Mouse (Mus musculus): ENCODE measurements around the gene B3gnt9.

B3gnt9 gene

DNA sequence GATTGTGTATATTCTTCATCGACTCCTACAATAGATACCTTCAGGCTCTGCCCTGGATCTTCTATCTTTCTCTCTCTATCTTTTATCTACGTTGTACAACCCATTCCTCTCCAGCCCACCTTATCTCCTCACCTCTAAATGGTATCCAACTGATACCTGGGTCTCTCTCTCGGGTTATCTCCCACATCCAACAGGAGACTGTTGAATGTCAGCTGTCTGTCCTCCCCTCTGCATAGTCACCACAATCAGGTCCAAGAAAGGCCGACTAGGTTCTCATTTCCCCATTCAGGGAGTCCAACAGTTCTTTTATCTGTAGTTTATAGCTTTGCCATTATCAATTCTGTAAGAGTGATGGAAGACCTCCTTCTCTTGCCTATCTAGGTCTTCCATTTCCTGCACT is 27.3 kb upstream of the B3gnt9 start:
- in situ Hi-C loops (cut with MboI, MseI): no loop called here

GRCm38 (mm10) chr8:105281821-105282220 is 26.9 kb upstream of the B3gnt9 start:
- in situ Hi-C loops (cut with MboI, MseI): no loop called here

DNA sequence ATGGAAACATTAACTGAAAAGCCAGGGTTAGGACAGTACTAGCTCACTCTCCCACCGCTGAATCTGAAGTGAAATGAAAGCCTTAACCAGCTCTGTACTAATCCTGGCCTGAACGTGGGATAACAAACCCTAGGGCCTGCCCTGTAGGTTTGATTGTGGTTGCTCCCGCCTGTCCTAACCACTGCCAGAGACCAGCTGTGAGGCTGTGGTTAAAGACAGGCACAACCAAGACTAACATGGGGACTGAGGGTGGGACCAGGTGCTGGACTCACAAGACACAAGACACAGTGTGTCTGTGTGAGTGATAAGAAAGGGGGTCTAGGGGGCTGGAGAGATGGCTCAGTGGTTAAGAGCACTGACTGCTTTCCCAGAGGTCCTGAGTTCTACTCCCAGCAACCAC is 25.6 kb upstream of the B3gnt9 start:
- in situ Hi-C loops (cut with MboI, MseI): no loop called here

DNA sequence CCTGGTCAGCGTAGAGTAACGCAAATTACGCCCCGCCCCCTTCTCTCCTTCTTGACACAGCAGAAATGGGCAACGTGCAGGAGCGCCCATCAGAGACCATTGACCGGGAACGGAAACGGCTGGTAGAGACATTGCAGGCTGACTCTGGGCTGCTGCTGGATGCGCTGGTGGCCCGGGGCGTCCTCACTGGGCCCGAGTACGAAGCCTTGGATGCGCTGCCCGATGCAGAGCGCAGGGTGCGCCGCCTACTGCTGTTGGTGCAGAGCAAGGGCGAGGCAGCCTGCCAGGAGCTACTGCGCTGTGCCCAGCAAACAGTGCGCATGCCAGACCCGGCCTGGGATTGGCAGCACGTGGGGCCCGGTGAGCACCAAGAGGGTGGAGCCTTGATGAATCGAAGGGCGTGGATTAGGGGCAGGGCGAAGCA is 24.0 kb upstream of the B3gnt9 start:
- in situ Hi-C loops (cut with MboI, MseI): no loop called here

- in situ Hi-C loops (cut with MboI, MseI): no loop called here
Measured at GRCm38 (mm10) chr8:105276292-105277120, 21.6 kb upstream of the B3gnt9 start.

DNA sequence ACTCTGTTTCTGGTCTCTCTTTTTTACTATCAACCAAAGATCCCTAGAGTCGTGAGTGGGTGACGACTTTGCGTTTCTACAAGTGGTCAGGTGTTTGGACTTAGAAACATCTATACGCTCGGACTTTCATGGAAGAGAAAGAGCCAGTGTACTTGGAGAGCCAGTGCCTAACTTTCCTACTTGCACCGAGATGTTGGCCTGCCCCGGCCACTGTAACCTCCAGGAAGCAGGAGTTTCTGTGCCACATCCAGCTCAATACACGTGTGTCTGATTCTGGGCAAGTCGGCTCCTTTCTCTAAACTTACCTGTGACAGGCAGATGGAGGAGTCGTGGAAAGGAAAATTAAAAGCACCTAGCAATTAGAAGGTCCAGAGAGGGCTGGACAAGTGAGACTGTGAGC is 20.9 kb upstream of the B3gnt9 start, which contains the start of gene Nol3:
Nol3 (plus strand) TSS at position 301 of the 400 bp plus-strand sequence.
- in situ Hi-C loops (cut with MboI, MseI): no loop called here

GRCm38 (mm10) chr8:105275387-105275786 is 20.4 kb upstream of the B3gnt9 start:
- in situ Hi-C loops (cut with MboI, MseI): no loop called here

DNA sequence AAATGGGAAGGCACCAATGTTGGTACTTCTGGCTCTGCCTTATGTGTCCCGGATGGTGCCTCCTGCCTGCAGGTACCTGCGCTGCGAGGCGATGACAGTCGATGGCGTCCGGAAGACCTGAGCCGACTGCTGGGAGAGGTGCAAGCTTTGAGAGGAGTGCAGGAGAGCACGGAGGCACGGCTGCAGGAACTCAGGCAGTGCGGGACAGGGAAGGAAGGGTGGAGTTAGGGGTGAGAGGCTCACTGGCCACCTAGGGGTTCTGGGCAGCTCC is 15.9 kb upstream of the B3gnt9 start:
- in situ Hi-C loops (cut with MboI, MseI): loop anchor here (25.0 kb wide), 1 partner anchor 634 kb away; the partner anchor contains the start of genes Ciao2b and Rrad

GRCm38 (mm10) chr8:105270101-105270915 is 15.4 kb upstream of the B3gnt9 start:
- in situ Hi-C loops (cut with MboI, MseI): loop anchor here (25.0 kb wide), 1 partner anchor 633 kb away; the partner anchor contains the start of genes Ciao2b and Rrad

GRCm38 (mm10) chr8:105269461-105269947 is 14.6 kb upstream of the B3gnt9 start, which contains the start of gene Hsf4:
TSS of gene Hsf4 (plus strand) at chr8:105269801.
- in situ Hi-C loops (cut with MboI, MseI): loop anchor here (25.0 kb wide), 1 partner anchor 632 kb away; the partner anchor contains the start of genes Ciao2b and Rrad

DNA sequence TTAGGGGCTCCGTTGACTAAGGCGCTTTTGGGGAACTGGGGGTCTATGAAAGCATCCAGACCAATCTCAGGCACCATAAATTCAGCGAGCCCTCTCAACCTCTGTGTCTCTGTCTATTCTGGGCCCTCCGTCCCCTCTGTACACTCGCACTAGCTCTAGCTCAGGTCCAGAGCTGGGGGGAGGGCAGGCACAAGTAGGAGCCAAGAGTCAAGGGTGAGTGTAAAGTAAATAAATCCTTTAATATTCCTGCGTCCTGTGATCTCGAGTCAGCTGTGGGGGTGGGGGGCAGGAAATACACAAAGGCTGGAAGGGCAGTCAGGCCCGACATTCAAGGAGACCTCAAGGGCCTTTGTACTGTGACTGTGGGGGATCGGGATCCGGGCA is 14.1 kb upstream of the B3gnt9 start:
- in situ Hi-C loops (cut with MboI, MseI): loop anchor here (25.0 kb wide), 1 partner anchor 632 kb away; the partner anchor contains the start of genes Ciao2b and Rrad

DNA sequence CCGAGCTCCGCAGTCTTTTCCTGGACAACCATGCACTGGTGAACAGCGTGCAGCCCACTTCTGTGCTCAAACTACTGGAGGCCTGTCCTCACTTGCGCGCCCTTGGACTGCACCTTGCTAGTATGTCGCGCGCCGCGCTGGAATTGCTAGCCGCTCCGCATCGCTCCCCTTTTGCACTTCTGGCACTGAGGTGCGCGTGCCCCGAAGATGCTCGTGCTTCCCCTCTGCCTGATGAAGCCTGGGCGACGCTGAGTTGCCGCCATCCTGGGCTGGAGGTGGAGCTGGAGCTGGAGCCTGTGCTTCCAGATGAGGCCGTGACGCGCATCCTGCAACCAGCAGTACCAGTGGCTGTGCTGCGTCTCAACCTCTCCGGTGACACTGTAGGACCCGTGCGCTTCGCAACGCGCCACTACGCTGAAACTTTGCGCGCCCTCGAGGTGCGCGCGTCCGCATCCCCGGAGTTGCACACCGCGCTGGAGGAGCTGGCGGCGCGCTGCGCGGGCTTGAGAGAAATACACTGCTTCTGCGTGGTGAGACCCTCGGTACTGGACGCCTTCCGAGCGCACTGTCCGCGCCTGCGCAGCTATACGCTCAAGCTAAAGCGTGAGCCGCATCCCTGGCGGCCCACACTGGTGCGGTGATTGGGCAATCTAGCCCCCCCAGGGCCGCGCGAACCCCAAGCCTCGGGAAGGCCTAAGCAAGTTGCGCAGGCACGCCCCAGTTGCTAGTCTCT is 13.6 kb upstream of the B3gnt9 start:
- in situ Hi-C loops (cut with MboI, MseI): loop anchor here (25.0 kb wide), 1 partner anchor 631 kb away; the partner anchor contains the start of genes Ciao2b and Rrad

- in situ Hi-C loops (cut with MboI, MseI): loop anchor here (25.0 kb wide), 1 partner anchor 629 kb away; the partner anchor contains the start of genes Ciao2b and Rrad
Measured at GRCm38 (mm10) chr8:105266775-105267174, 11.8 kb upstream of the B3gnt9 start.

DNA sequence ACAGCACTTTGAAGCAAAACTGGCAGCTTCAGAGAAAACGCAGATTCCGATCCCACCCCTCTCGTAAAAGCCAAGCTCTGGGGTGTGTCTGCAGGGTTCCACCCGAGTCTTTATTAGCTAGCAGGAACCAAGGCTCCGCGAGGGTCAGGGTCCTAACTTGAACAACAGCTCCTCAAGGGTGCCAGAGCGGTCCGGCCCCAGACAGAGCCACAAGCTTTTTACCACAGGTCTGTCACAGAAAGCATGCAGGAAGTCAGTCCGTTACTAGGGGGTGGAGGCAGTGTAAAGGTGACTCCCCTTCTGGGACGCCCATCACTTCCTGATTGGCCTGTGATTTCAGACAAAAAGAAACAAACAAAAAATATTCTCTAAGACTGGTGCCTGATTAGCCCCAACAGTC is 10.2 kb upstream of the B3gnt9 start:
- in situ Hi-C loops (cut with MboI, MseI): loop anchor here (25.0 kb wide), 1 partner anchor 628 kb away; the partner anchor contains the start of genes Ciao2b and Rrad

DNA sequence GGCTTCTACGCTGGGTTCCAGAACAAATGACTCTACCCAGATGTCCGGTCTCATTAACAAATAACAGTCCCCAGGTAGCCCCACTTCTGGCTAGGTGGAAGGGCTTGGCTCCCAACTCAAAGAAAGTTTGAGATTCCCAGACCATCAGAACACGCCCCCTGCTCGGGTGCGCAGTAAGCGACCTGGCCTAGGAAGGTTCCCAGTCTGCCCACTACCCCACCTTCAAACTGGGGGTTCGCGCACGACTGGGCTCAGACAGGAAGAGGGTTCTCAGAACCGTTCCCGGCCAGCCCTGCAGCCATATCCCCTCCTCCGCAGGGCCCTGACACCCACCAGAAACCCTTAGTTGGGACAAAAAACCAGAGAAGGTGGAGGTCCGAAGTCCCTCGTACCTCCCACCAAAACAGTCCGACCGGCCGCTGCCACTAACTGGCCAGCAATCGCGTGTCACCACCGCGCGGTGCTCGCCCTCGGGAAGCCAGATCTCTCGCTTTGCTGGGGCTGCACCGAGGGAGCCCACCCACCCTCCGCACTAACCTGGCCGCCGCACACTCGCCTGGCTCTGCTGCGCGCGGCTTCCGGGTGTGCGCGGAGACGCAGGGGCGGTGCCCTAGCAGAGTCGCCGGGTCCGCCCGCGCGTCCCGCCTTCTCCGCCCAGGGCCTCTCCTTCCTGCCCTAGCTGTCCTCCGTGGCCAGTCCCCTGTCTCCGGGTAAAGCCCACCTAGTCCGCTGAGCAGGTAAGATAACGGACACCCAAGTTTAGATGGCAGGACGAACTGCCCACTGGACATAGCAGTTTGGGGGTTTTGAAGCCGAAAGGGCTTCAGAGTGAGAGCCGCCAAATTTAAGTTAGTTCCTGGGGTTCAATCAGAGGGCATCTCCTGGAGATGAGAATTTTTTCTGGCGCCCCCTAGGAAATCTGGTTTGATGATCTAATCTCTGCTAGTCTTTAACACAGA is 9.3 kb upstream of the B3gnt9 start, which contains the start of the genes Tradd and Fbxl8:
Tradd (minus strand) TSS at position 586 of the 959 bp plus-strand sequence.
Fbxl8 (plus strand) TSS at position 625 of the 959 bp plus-strand sequence.
- in situ Hi-C loops (cut with MboI, MseI): loop anchor here (25.0 kb wide), 1 partner anchor 627 kb away; the partner anchor contains the start of genes Ciao2b and Rrad

DNA sequence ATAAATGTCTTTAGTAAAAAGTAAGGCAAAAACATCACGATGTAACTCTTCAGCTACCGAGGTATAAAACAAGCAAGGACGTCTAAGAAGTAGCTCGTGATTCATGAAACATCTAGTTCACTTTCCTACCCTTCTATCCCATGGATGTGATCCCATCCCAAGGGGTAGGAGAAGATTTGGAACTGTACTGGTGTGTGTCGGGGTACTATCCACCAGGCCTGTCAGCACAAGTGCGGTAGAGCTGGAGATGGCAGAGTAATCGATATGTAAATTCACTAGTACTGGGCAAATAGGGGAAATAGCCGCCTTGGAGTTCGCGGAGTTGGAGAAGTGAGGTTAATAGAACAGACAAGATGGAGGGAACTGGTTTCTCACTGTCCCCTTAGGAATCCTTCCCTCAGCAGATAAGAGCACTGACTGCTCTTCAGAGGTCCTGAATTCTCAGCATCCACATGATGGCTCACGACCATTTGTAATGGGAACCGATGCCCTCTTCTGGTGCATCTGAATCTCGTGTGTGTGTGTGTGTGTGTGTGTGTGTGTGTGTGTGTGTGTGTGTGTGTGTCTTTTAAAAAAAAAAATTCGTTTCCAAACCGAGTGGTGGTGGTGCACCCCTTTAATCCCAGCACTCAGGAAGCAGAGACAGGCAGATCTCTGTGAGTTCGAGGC is 8.4 kb upstream of the B3gnt9 start:
- in situ Hi-C loops (cut with MboI, MseI): loop anchor here (25.0 kb wide), 1 partner anchor 626 kb away; the partner anchor contains the start of genes Ciao2b and Rrad

DNA sequence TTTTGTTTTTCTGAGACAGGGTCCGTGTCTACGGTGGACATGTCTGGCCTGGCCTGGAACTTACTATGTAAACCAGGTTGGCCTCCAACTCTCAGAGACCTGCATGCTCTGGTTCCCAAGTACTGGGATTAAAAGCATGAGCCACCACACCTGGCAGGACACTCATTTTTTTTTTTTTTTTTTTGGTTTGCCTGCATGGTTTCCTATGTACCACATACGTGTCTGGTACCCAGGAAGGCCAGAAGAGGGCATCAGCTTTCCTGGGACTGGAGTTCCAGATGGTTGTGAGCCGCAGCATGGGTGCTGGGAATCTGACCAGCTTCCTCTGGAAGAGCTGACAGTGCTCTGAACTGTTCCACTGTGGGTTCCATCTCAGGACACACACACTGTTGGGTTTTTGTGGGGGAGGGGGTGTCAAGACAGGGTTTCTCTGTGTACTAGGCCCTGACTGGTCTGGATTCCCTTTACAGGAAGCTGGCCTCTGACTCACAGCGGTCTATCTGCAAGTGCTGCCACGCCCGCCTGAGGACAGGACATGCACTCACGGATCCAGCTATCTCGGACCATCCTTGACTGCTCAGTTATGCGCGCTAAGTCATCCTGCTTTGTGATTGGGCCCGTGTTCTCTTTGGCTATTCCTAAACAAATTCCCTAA is 6.5 kb upstream of the B3gnt9 start:
- in situ Hi-C loops (cut with MboI, MseI): loop anchor here (25.0 kb wide), 1 partner anchor 624 kb away; the partner anchor contains the start of genes Ciao2b and Rrad

- in situ Hi-C loops (cut with MboI, MseI): loop anchor here (25.0 kb wide), 1 partner anchor 623 kb away; the partner anchor contains the start of genes Ciao2b and Rrad
Measured at GRCm38 (mm10) chr8:105260371-105261099, 5.6 kb upstream of the B3gnt9 start.
